Mouse (Mus musculus) intestine, embryonic 14.5 days (tissue): ENCODE results near the gene Rpl23a. TPM values are rescaled to one million over a fixed set of nuclear protein-coding genes. Genes with fewer than 3 reads are reported as not detected.
A peak's percentile ranks its signal among the peaks of the same experiment; 100 is the strongest.

Experiments
- ATAC-seq: fragments of 200-750 bp; cut with Nextera tagmentation; replicated peaks from 2 replicates; pipeline ENCODE4 v1.8.0; 2017; ENCODE audit warnings: low read depth, moderate number of reproducible peaks, moderate TSS enrichment, moderate library complexity; ENCODE audit not compliant: low FRiP score, low TSS enrichment
- DNase-seq: peaks from one replicate; pipeline ENCODE4 v3.0.0-alpha.2; 2018; ENCODE audit warnings: low spot score
- H3K27ac ChIP-seq: fragments of 300-500 bp; sonication (generic); 2 replicates; pipeline ENCODE4 v1.5.1; 2014; ENCODE audit warnings: low read depth, mild to moderate bottlenecking, control low read depth
- H3K27me3 ChIP-seq: fragments of 300-500 bp; sonication (generic); replicated peaks from 2 replicates; pipeline ENCODE4 v1.6.1; 2014; ENCODE audit warnings: low read length, control low read depth; ENCODE audit not compliant: control insufficient read depth, insufficient read depth
- H3K36me3 ChIP-seq: fragments of 300-500 bp; sonication (generic); 2 replicates; pipeline ENCODE4 v1.6.1; 2014; ENCODE audit warnings: low read length, control low read depth; ENCODE audit not compliant: control insufficient read depth, insufficient read depth
- H3K4me1 ChIP-seq: fragments of 300-500 bp; sonication (generic); replicated peaks from 2 replicates; pipeline ENCODE4 v1.6.1; 2014; ENCODE audit warnings: low read length, control low read depth, mixed read lengths; ENCODE audit not compliant: control insufficient read depth, insufficient read depth
- H3K4me2 ChIP-seq: fragments of 300-500 bp; sonication (generic); 2 replicates; pipeline ENCODE4 v1.6.1; 2014; ENCODE audit warnings: low read length
- H3K4me3 ChIP-seq: fragments of 300-500 bp; sonication (generic); 2 replicates; pipeline ENCODE4 v1.5.1; 2014; ENCODE audit warnings: low read depth, low read length, control low read depth, mixed read lengths
- H3K9ac ChIP-seq: fragments of 300-500 bp; sonication (generic); 2 replicates; pipeline ENCODE4 v1.6.1; 2014; ENCODE audit warnings: mild to moderate bottlenecking, low read length
- H3K9me3 ChIP-seq: fragments of 300-500 bp; sonication (generic); 2 replicates; pipeline ENCODE4 v1.6.1; 2016; ENCODE audit warnings: low read length, control low read depth; ENCODE audit not compliant: control insufficient read depth
- whole genome bisulfite sequencing: fragments of 180-500 bp; shearing (Covaris S2); extraction: QIAGEN DNeasy Blood & Tissue Kit; methylation state at CpG from one replicate; pipeline ENCODE4 v1.1.7; 2014; 5-methylcytosine and 5-hydroxymethylcytosine counted together
- polyA plus RNA-seq: library from polyadenylated mRNA; unstranded; fragments of >200 nt; fragmentation: Nextera tagmentation; extraction: Ambion mirVana; gene quantifications from 2 replicates; pipeline ENCODE4 v1.2.1, GENCODE M21; 2014

The Rpl23a gene
- polyA plus RNA-seq, 1 experiment from 2014 or later, result 1,870 TPM

GRCm38 (mm10) chr11:78165761-78166109 lies 17.6 kb downstream of the Rpl23a start:
- peak overlapping the region; percentile 98 for H3K27ac ChIP-seq
- H3K4me3 ChIP-seq, result peak overlapping the region; percentile 100
- ATAC-seq, result peak; percentile 17; the same call in 1 of the 2 replicates
- H3K36me3 ChIP-seq, result peaks cover 23% of the 10 kb centered on the region
- H3K4me2 ChIP-seq, result peak overlapping the region; percentile 82
- 3% methylated on average over 16 of the region's 16 CpGs for WGBS
- peak overlapping the region; percentile 99 for H3K9ac ChIP-seq
- H3K27me3 ChIP-seq, result no peaks in the 10 kb centered on the region
- H3K9me3 ChIP-seq, result no peaks in the 10 kb centered on the region
- H3K4me1 ChIP-seq, result peaks cover 29% of the 10 kb centered on the region
- peak; percentile 90 for DNase-seq

GRCm38 (mm10) chr11:78164924-78165760 lies 18.2 kb downstream of the Rpl23a start, which contains the start of gene Traf4:
TSS of gene Traf4 (minus strand) at chr11:78165589.
- WGBS, result under 1% methylated on average over 69 of the region's 78 CpGs
- H3K4me3 ChIP-seq, result peak within 1 kb of the TSS; percentile 100
- peak within 1 kb of the TSS; percentile 98 for H3K27ac ChIP-seq
- ATAC-seq (peak; percentile 79), DNase-seq (peak; percentile 88)
- peak within 1 kb of the TSS; percentile 99 for H3K9ac ChIP-seq
- no peaks in the 10 kb centered on the region for H3K9me3 ChIP-seq
- H3K4me1 ChIP-seq, result peaks cover 29% of the 10 kb centered on the region
- peaks cover 29% of the 10 kb centered on the region for H3K36me3 ChIP-seq
- H3K4me2 ChIP-seq, result peak within 1 kb of the TSS; percentile 82
- no peaks in the 10 kb centered on the region for H3K27me3 ChIP-seq

GRCm38 (mm10) chr11:78164604-78164923 lies 18.8 kb downstream of the Rpl23a start:
- Histone ChIP-seq H3K4me2 (peak overlapping the region; percentile 82), H3K36me3 (peaks cover 35% of the 10 kb centered on the region), H3K27ac (peak overlapping the region; percentile 98), H3K9ac (peak overlapping the region; percentile 99), H3K9me3 (no peaks in the 10 kb centered on the region), H3K4me1 (peaks cover 29% of the 10 kb centered on the region), H3K27me3 (no peaks in the 10 kb centered on the region), H3K4me3 (peak overlapping the region; percentile 100)
- DNase-seq (no peak), ATAC-seq (0 out of 2 replicates have a peak, but pooled peaks have one; percentile 0)
- WGBS, result under 1% methylated on average over 14 of the region's 14 CpGs

GRCm38 (mm10) chr11:78163681-78164603 lies 19.4 kb downstream of the Rpl23a start:
- H3K27ac ChIP-seq, result peak overlapping the region; percentile 98
- peak overlapping the region; percentile 100 for H3K4me3 ChIP-seq
- under 1% methylated on average over 22 of the region's 22 CpGs for WGBS
- H3K36me3 ChIP-seq, result peaks cover 40% of the 10 kb centered on the region
- DNase-seq, result peak; percentile 87
- H3K9me3 ChIP-seq, result no peaks in the 10 kb centered on the region
- H3K9ac ChIP-seq, result peak overlapping the region; percentile 99
- no peaks in the 10 kb centered on the region for H3K27me3 ChIP-seq
- peak; percentile 69 for ATAC-seq
- H3K4me2 ChIP-seq, result peak overlapping the region; percentile 82
- H3K4me1 ChIP-seq, result peaks cover 29% of the 10 kb centered on the region

- Histone ChIP-seq H3K9me3 (no peaks in the 10 kb centered on the region), H3K27me3 (no peaks in the 10 kb centered on the region), H3K9ac (peak overlapping the region; percentile 99), H3K36me3 (peaks cover 48% of the 10 kb centered on the region), H3K4me1 (peaks cover 29% of the 10 kb centered on the region), H3K4me2 (peak overlapping the region; percentile 82), H3K27ac (peak overlapping the region; percentile 98; the same call in 1 of the 2 replicates), H3K4me3 (peak overlapping the region; percentile 100)
- WGBS, result 65% methylated on average over 2 of the region's 2 CpGs
- ATAC-seq (no peak), DNase-seq (no peak)
Measured at GRCm38 (mm10) chr11:78163045-78163444, 20.3 kb downstream of the Rpl23a start.

- H3K4me2 ChIP-seq, result peak overlapping the region; percentile 82
- peaks cover 29% of the 10 kb centered on the region for H3K4me1 ChIP-seq
- no peak for ATAC-seq
- peak overlapping the region; percentile 99; the same call in 1 of the 2 replicates for H3K9ac ChIP-seq
- H3K36me3 ChIP-seq, result peaks cover 54% of the 10 kb centered on the region
- H3K9me3 ChIP-seq, result no peaks in the 10 kb centered on the region
- H3K4me3 ChIP-seq, result no peak overlapping the region
- no peaks in the 10 kb centered on the region for H3K27me3 ChIP-seq
- 62% methylated on average over 6 of the region's 6 CpGs for WGBS
- peak overlapping the region; percentile 98; the same call in 1 of the 2 replicates for H3K27ac ChIP-seq
- no peak for DNase-seq
Measured at GRCm38 (mm10) chr11:78162504-78162903, 20.9 kb downstream of the Rpl23a start.

GRCm38 (mm10) chr11:78161968-78162367 lies 21.4 kb downstream of the Rpl23a start:
- Histone ChIP-seq H3K27ac (no peak overlapping the region), H3K4me3 (no peak overlapping the region), H3K27me3 (no peaks in the 10 kb centered on the region), H3K4me2 (no peak overlapping the region), H3K9ac (no peak overlapping the region), H3K4me1 (peaks cover 29% of the 10 kb centered on the region), H3K9me3 (no peaks in the 10 kb centered on the region), H3K36me3 (peaks cover 59% of the 10 kb centered on the region)
- no peak for DNase-seq
- ATAC-seq, result no peak
- WGBS, result 56% methylated on average over 4 of the region's 4 CpGs

GRCm38 (mm10) chr11:78161169-78161568 lies 22.2 kb downstream of the Rpl23a start:
- H3K27ac ChIP-seq, result no peak overlapping the region
- H3K36me3 ChIP-seq, result peaks cover 67% of the 10 kb centered on the region
- no peak overlapping the region for H3K4me3 ChIP-seq
- no peak overlapping the region for H3K9ac ChIP-seq
- ATAC-seq (no peak), DNase-seq (no peak)
- H3K4me2 ChIP-seq, result no peak overlapping the region
- 93% methylated on average over 14 of the region's 14 CpGs for WGBS
- no peaks in the 10 kb centered on the region for H3K9me3 ChIP-seq
- H3K27me3 ChIP-seq, result no peaks in the 10 kb centered on the region
- peaks cover 24% of the 10 kb centered on the region for H3K4me1 ChIP-seq
